ENCODE assay signal across 10 mouse cellular contexts in genomic region chr9:121392427-121392826, GRCm38 (mm10).
DNase-seq lines count a peak whose midpoint lies in the region; ATAC-seq and TF ChIP-seq lines count a peak whose summit lies in the region.
"Had no signal": no experiment of that assay in that cellular context is flagged by ENCODE, and none has a peak within 500 bp of the region (broad histone marks: within the 10 kb centered on the region; RNA-seq: fewer than 3 reads in every experiment).

No protein-coding gene starts in this region.

- no peak overlapping the region for H3K4me3 ChIP-seq in heart, postnatal 0 days (ENCODE audit: low read depth, low read length)
- H3K4me3 ChIP-seq: erythroblast, embryonic 14.5 days; midbrain, embryonic 12.5 days had no signal

- no peak overlapping the region for H3K9ac ChIP-seq in heart, postnatal 0 days (replicated peaks; ENCODE audit: low read depth, low read length)
- H3K9ac ChIP-seq: midbrain, embryonic 12.5 days had no signal

- peaks cover 11% of the 10 kb centered on the region for H3K4me1 ChIP-seq in heart, postnatal 0 days (ENCODE audit: control insufficient read depth, insufficient read depth)

- peak; percentile 62 for DNase-seq in ovary, postnatal 14 days (ENCODE audit: low spot score)
- no peak for DNase-seq in ovary, postnatal 36 days (ENCODE audit: low spot score)
- DNase-seq in WW6 (ENCODE audit: low read depth, low spot score) = peak; percentile 65
- peak; percentile 78 to 88 for DNase-seq in cerebellum, postnatal 36 days
- peak; percentile 67 for DNase-seq in heart, postnatal 0 days (ENCODE audit: low spot score)
- DNase-seq in layer of hippocampus, postnatal 10 days (ENCODE audit: low spot score in 2 of 2) = peak; percentile 85 to 86
- DNase-seq in lung, postnatal 25 days (ENCODE audit: low spot score) = peak; percentile 84
- peak; percentile 53 for DNase-seq in thymus, postnatal 4 days

- H3K27me3 ChIP-seq in heart, postnatal 0 days (ENCODE audit: control insufficient read depth, insufficient read depth, low read length) = no peaks in the 10 kb centered on the region
- H3K27me3 ChIP-seq: midbrain, embryonic 12.5 days had no signal

- TF ChIP-seq EP300 in heart, postnatal 0 days (IDR thresholded peaks at IDR 0.05; ENCODE audit: low read depth) = no peak

- H3K36me3 ChIP-seq in heart, postnatal 0 days (replicated peaks; ENCODE audit: control insufficient read depth, insufficient read depth, low read length) = peaks cover 52% of the 10 kb centered on the region

- ATAC-seq in heart, postnatal 0 days (ENCODE audit: insufficient read depth, low read depth) = peak; percentile 53; the same call in 1 of the 2 replicates

- H3K9me3 ChIP-seq in heart, postnatal 0 days (replicated peaks; ENCODE audit: control insufficient read depth, low read length) = no peaks in the 10 kb centered on the region
- H3K9me3 ChIP-seq: midbrain, embryonic 12.5 days had no signal

- no peak overlapping the region for H3K27ac ChIP-seq in heart, postnatal 0 days (ENCODE audit: low read depth)
- H3K27ac ChIP-seq: midbrain, embryonic 12.5 days had no signal

- TF ChIP-seq CTCF in heart, postnatal 0 days (IDR thresholded peaks at IDR 0.05; ENCODE audit: low read depth) = peak; percentile 81

- WGBS in heart, postnatal 0 days = 22% methylated on average over 5 of the region's 5 CpGs

- no peak overlapping the region for H3K4me2 ChIP-seq in heart, postnatal 0 days (ENCODE audit: low read depth, low read length)
- H3K4me2 ChIP-seq: midbrain, embryonic 12.5 days had no signal
